Mouse (Mus musculus): Measurements from ENCODE around the gene Gm21518. TPM values are rescaled to one million over a fixed set of nuclear protein-coding genes. Genes with fewer than 3 reads are reported as not detected.
"Not testable (repeated sequence)": the region's sequence is repeated elsewhere in the genome, so short reads cannot be mapped to it uniquely, and the experiment has no call there.

The Gm21518 gene
- not detected in 2 replicates for polyA plus RNA-seq (2015; fragmentation: Nextera tagmentation; extraction: Ambion mirVana)

DNA sequence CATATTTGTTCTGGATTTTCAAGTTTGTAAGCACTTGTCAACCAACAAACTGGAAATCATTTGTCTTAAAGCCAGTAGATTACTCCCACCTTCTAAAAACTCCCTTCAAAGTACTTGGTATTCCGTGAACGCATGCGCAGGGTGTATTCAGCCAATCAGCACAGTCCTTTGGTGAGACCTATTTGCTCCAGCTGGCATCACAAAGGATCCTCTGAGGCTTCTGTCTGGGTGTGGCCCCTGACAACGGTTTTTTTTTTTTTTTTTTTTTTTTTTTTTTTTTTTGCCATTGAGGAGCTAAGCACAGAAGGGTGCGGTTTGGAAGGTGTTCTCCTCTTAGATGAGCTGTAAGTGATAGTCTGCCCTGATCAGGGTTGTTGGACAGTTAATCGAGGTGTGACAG is at the start of gene Gm21518:
Gene Gm21518 (plus strand): TSS at position 301 of the 400 bp plus-strand sequence.
- not testable (repeated sequence) for H3K9me3 ChIP-seq (ENCODE audit: control insufficient read depth, low read length); ATAC-seq (ENCODE audit: low read depth); H3K36me3 ChIP-seq (ENCODE audit: control insufficient read depth, insufficient read depth, low read length); H3K27ac ChIP-seq (ENCODE audit: low read length); H3K27me3 ChIP-seq (ENCODE audit: control insufficient read depth, insufficient read depth, low read depth, low read length); H3K4me3 ChIP-seq (ENCODE audit: low read length); H3K9ac ChIP-seq (ENCODE audit: low read length); H3K4me2 ChIP-seq (ENCODE audit: low read depth, low read length); H3K4me1 ChIP-seq (replicated peaks; ENCODE audit: control insufficient read depth, insufficient read depth, low read length)
- WGBS: no CpG with 5 or more reads among the region's 6 CpGs
